Mouse (Mus musculus) midbrain, postnatal 0 days (tissue): ENCODE measurements at regions not wholly inside any gene's neighbourhood (a gene's known extent, or its start where the extent isn't known, plus 50 kb on each side); places are given as distances from the start of the nearest gene placed in this dataset.

Experiments used
- ATAC-seq: fragments of 200-750 bp; cut with Nextera tagmentation; 2 replicates; pipeline ENCODE4 v1.8.0; 2017; ENCODE audit warnings: moderate number of reproducible peaks, mild to moderate bottlenecking, moderate TSS enrichment, moderate library complexity; ENCODE audit not compliant: low FRiP score
- DNase-seq: peaks from one replicate; pipeline ENCODE4 v3.0.0-alpha.2; 2015; ENCODE audit warnings: low spot score
- H3K27ac ChIP-seq: fragments of 300-500 bp; sonication (generic); 2 replicates; pipeline ENCODE4 v1.5.1; 2014; ENCODE audit warnings: low read depth, mild to moderate bottlenecking, low read length, mixed read lengths
- H3K27me3 ChIP-seq: fragments of 300-500 bp; sonication (generic); 2 replicates; pipeline ENCODE4 v1.6.1; 2014; ENCODE audit warnings: low read length, control low read depth, mixed read lengths; ENCODE audit not compliant: insufficient read depth
- H3K36me3 ChIP-seq: fragments of 300-500 bp; sonication (generic); 2 replicates; pipeline ENCODE4 v1.6.1; 2014; ENCODE audit warnings: low read length, control low read depth, mixed read lengths; ENCODE audit not compliant: insufficient read depth
- H3K4me1 ChIP-seq: fragments of 300-500 bp; sonication (generic); 2 replicates; pipeline ENCODE4 v1.6.1; 2014; ENCODE audit warnings: mild to moderate bottlenecking, control low read depth, antibody characterized with exemption, low read length, mixed read lengths; ENCODE audit not compliant: insufficient read depth
- H3K4me2 ChIP-seq: fragments of 300-500 bp; sonication (generic); 2 replicates; pipeline ENCODE4 v1.6.1; 2014; ENCODE audit warnings: low read depth, mild to moderate bottlenecking, low read length, mixed read lengths; ENCODE audit not compliant: poor library complexity, severe bottlenecking
- H3K4me3 ChIP-seq: fragments of 300-500 bp; sonication (generic); 2 replicates; pipeline ENCODE4 v1.5.1; 2014; ENCODE audit warnings: low read depth, mild to moderate bottlenecking, low read length, moderate library complexity
- H3K9ac ChIP-seq: fragments of 300-500 bp; sonication (generic); replicated peaks from 2 replicates; pipeline ENCODE4 v1.6.1; 2014; ENCODE audit warnings: mild to moderate bottlenecking, low read length, moderate library complexity, mixed read lengths; ENCODE audit not compliant: poor library complexity, severe bottlenecking
- H3K9me3 ChIP-seq: fragments of 300-500 bp; sonication (generic); 2 replicates; pipeline ENCODE4 v1.6.1; 2016; ENCODE audit warnings: low read length, control low read depth
- CTCF ChIP-seq: IDR thresholded peaks from 2 replicates; pipeline ENCODE4 v1.5.1; 2016; ENCODE audit warnings: antibody characterized with exemption, mild to moderate bottlenecking
- WGBS: fragments of 180-500 bp; shearing (Covaris S2); extraction: QIAGEN DNeasy Blood & Tissue Kit; methylation state at CpG from one replicate; pipeline ENCODE4 v1.1.7; 2014; 5-methylcytosine and 5-hydroxymethylcytosine counted together

- H3K36me3 ChIP-seq, result no peaks in the 10 kb centered on the region
- peak; percentile 91 for DNase-seq
- peak; percentile 84 for ATAC-seq
- H3K9ac ChIP-seq, result no peak overlapping the region
- peaks cover 10% of the 10 kb centered on the region; the same call in 1 of the 2 replicates for H3K4me1 ChIP-seq
- TF ChIP-seq CTCF, result no peak
- 38% methylated on average over 18 of the region's 18 CpGs for WGBS
- 0 out of 2 replicates have a peak overlapping the region, but pooled peaks have one; percentile 2 for H3K4me2 ChIP-seq
- H3K9me3 ChIP-seq, result no peaks in the 10 kb centered on the region
- H3K27me3 ChIP-seq, result no peaks in the 10 kb centered on the region
- 0 out of 2 replicates have a peak overlapping the region, but pooled peaks have one; percentile 32 for H3K27ac ChIP-seq
- H3K4me3 ChIP-seq, result no peak overlapping the region
These were observed 1126.5 kb upstream of the Gulo start for GRCm38 (mm10) chr14:67135221-67136140.

GRCm38 (mm10) chr14:67133221-67133620, 1124.2 kb upstream of the Gulo start:
- H3K27ac ChIP-seq, result no peak overlapping the region
- no peak overlapping the region for H3K4me2 ChIP-seq
- peaks cover 10% of the 10 kb centered on the region; the same call in 1 of the 2 replicates for H3K4me1 ChIP-seq
- 65% methylated on average over 6 of the region's 6 CpGs for WGBS
- H3K36me3 ChIP-seq, result no peaks in the 10 kb centered on the region
- ATAC-seq (no peak), DNase-seq (no peak)
- H3K27me3 ChIP-seq, result no peaks in the 10 kb centered on the region
- H3K9ac ChIP-seq, result no peak overlapping the region
- TF ChIP-seq CTCF, result no peak
- no peaks in the 10 kb centered on the region for H3K9me3 ChIP-seq
- H3K4me3 ChIP-seq, result no peak overlapping the region

- no peak overlapping the region for H3K4me3 ChIP-seq
- H3K4me2 ChIP-seq, result no peak overlapping the region
- DNase-seq (no peak), ATAC-seq (no peak)
- no peak overlapping the region for H3K27ac ChIP-seq
- TF ChIP-seq CTCF, result no peak
- 61% methylated on average over 7 of the region's 7 CpGs for WGBS
- H3K36me3 ChIP-seq, result no peaks in the 10 kb centered on the region
- no peaks in the 10 kb centered on the region for H3K27me3 ChIP-seq
- H3K9ac ChIP-seq, result no peak overlapping the region
- no peaks in the 10 kb centered on the region for H3K4me1 ChIP-seq
- H3K9me3 ChIP-seq, result no peaks in the 10 kb centered on the region
These were observed 1118.1 kb upstream of the Gulo start for GRCm38 (mm10) chr14:67127118-67127517.

GRCm38 (mm10) chr14:67126254-67126653, 1117.2 kb upstream of the Gulo start:
- 27% methylated on average over 6 of the region's 6 CpGs for WGBS
- Histone ChIP-seq H3K36me3 (no peaks in the 10 kb centered on the region), H3K4me2 (no peak overlapping the region), H3K9me3 (no peaks in the 10 kb centered on the region), H3K27ac (no peak overlapping the region), H3K4me1 (no peaks in the 10 kb centered on the region), H3K27me3 (no peaks in the 10 kb centered on the region), H3K9ac (no peak overlapping the region), H3K4me3 (no peak overlapping the region)
- no peak for TF ChIP-seq CTCF
- peak; percentile 82 for DNase-seq
- ATAC-seq, result no peak

GRCm38 (mm10) chr14:67123300-67123699, 1114.3 kb upstream of the Gulo start:
- Histone ChIP-seq H3K27ac (no peak overlapping the region), H3K36me3 (no peaks in the 10 kb centered on the region), H3K4me2 (no peak overlapping the region), H3K27me3 (no peaks in the 10 kb centered on the region), H3K9ac (no peak overlapping the region), H3K4me1 (no peaks in the 10 kb centered on the region), H3K9me3 (no peaks in the 10 kb centered on the region), H3K4me3 (no peak overlapping the region)
- no peak for TF ChIP-seq CTCF
- ATAC-seq (no peak), DNase-seq (no peak)
- 72% methylated on average over 7 of the region's 7 CpGs for WGBS
